30 mouse cellular contexts compared by ENCODE assay signal in the genomic region with DNA sequence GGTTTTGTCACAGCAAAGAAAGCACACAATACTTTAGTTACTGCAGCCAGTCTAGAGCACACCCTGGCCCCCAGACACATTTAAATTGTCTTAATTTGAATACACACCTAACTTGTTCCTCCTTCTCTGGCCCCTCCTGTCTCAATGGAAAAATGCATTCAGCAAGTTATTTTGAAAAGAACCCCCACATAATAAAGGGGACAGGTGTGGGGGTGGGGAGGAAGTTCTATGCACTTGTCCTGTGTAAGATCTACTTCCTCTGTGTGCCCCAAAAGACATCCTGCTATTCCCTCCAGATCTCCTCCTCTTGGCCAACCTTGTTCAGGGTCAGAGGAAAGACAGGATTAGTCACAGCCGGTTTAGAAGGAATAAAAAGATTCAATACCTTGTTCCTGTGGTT.
A peak's percentile ranks its signal among the peaks of the same experiment; 100 is the strongest.
DNase-seq lines count a peak whose midpoint lies in the region; TF ChIP-seq lines count a peak whose summit lies in the region.
"Had no signal": no experiment of that assay in that cellular context is flagged by ENCODE, and none has a peak within 500 bp of the region (broad histone marks: within the 10 kb centered on the region; RNA-seq: fewer than 3 reads in every experiment).

No protein-coding gene starts in this region.

- DNase-seq in spleen, adult 2 months (ENCODE audit: low read depth in 1 of 2, low spot score in 2 of 2) = peak; percentile 33 to 42
- no peak for DNase-seq in spleen, adult 12 weeks (ENCODE audit: low spot score)
- DNase-seq in CD4-positive, CD25-positive, alpha-beta regulatory T cell, adult 2 months (ENCODE audit: low read depth, low spot score) = peak; percentile 8
- peak; percentile 9 for DNase-seq in induced T-regulatory cell, adult 2 months (ENCODE audit: low read depth)
- DNase-seq in right cerebral cortex, adult 2 months (ENCODE audit: low spot score in 2 of 2) = no peak
- DNase-seq in adrenal gland, adult 2 months = no peak
- DNase-seq in testis, postnatal 14 days (ENCODE audit: low spot score) = no peak
- DNase-seq: adrenal gland, postnatal 25 days; cerebellum, adult 18-20 months; cerebellum, postnatal 14 days; gastrocnemius, postnatal 10 days; heart, postnatal 36 days; kidney, adult 9 months; kidney, postnatal 14 days; lung, embryonic 14.5 days; midbrain, embryonic 14.5 days; retina, postnatal 1 day; right cerebral cortex, postnatal 25 days; thymus, postnatal 36 days had no signal

- no peaks in the 10 kb centered on the region for H3K36me3 ChIP-seq in spleen, adult 2 months (ENCODE audit: control insufficient read depth, insufficient read depth, low read length)
- H3K36me3 ChIP-seq: heart, embryonic 10.5 days; heart, embryonic 15.5 days; hindbrain, embryonic 12.5 days; limb, embryonic 12.5 days; liver, embryonic 15.5 days; stomach, embryonic 15.5 days had no signal

- H3K27ac ChIP-seq in spleen, adult 2 months (ENCODE audit: insufficient read depth, low read length) = no peak overlapping the region
- H3K27ac ChIP-seq: forebrain, embryonic 13.5 days; heart, embryonic 10.5 days; heart, embryonic 15.5 days; hindbrain, embryonic 12.5 days; hindbrain, postnatal 0 days; left cerebral cortex, adult 2 months; limb, embryonic 12.5 days; liver, embryonic 15.5 days; stomach, embryonic 15.5 days had no signal

- no peak for TF ChIP-seq CTCF in spleen, adult 2 months (IDR thresholded peaks at IDR 0.05; ENCODE audit: extremely low read depth, insufficient read depth, insufficient read length, insufficient replicate concordance)

- no peak overlapping the region for H3K4me3 ChIP-seq in spleen, adult 2 months (ENCODE audit: extremely low read depth, insufficient read depth, insufficient read length)
- H3K4me3 ChIP-seq: forebrain, embryonic 13.5 days; heart, embryonic 10.5 days; heart, embryonic 15.5 days; hindbrain, embryonic 12.5 days; left cerebral cortex, adult 2 months; limb, embryonic 12.5 days; liver, embryonic 15.5 days; megakaryocyte, embryonic 14.5 days; stomach, embryonic 15.5 days had no signal

- WGBS in spleen, adult 2 months = 45% methylated on average over 1 of the region's 1 CpGs

- H3K27me3 ChIP-seq in spleen, adult 2 months (ENCODE audit: control insufficient read depth, insufficient read depth, low read length) = no peaks in the 10 kb centered on the region
- H3K27me3 ChIP-seq: forebrain, embryonic 13.5 days; heart, embryonic 15.5 days; hindbrain, embryonic 12.5 days; limb, embryonic 12.5 days; liver, embryonic 15.5 days; megakaryocyte, embryonic 14.5 days; Patski; stomach, embryonic 15.5 days had no signal

- TF ChIP-seq POLR2A in spleen, adult 2 months (IDR thresholded peaks at IDR 0.05; ENCODE audit: low read depth, low read length) = no peak

- H3K4me1 ChIP-seq in spleen, adult 2 months (ENCODE audit: control insufficient read depth, insufficient read depth, insufficient read length) = peaks cover 14% of the 10 kb centered on the region; the same call in 1 of the 2 replicates
- H3K4me1 ChIP-seq: heart, embryonic 15.5 days; limb, embryonic 12.5 days; liver, embryonic 15.5 days; megakaryocyte, embryonic 14.5 days; stomach, embryonic 15.5 days had no signal

Comparison
In these comparisons a context has a peak if more than half of its experiments do, and no peak if none do; other contexts are left out.
1. DNase-seq: peak in spleen, adult 2 months (2 of 2), CD4-positive, CD25-positive, alpha-beta regulatory T cell, adult 2 months (single experiment) and induced T-regulatory cell, adult 2 months (single experiment); none in spleen, adult 12 weeks (single experiment), right cerebral cortex, adult 2 months (0 of 2), adrenal gland, adult 2 months (single experiment) and testis, postnatal 14 days (single experiment).